Mouse (Mus musculus) left cerebral cortex, postnatal 4 days (tissue): ENCODE measurements around the gene Slc22a23. TPM values are rescaled to one million over a fixed set of nuclear protein-coding genes. Genes with fewer than 3 reads are reported as not detected.
A peak's percentile ranks its signal among the peaks of the same experiment; 100 is the strongest.

ENCODE experiments used
- DNase-seq: peaks from one replicate; pipeline ENCODE4 v3.0.0-alpha.2; 2022
- intact Hi-C: fragments of 180-260 bp; cut with DNase I; formaldehyde crosslinking; loops from one replicate; pipeline ENCODE4 v1.15.1; 2025
- total RNA-seq, 2 experiments: library from RNA; stranded (reverse); gene quantifications; 2 replicates each; pipeline ENCODE4 v1.2.3; 2021

Gene Slc22a23
- total RNA-seq, 2 experiments from 2014 or later = 78.6 to 83.1 TPM

DNA sequence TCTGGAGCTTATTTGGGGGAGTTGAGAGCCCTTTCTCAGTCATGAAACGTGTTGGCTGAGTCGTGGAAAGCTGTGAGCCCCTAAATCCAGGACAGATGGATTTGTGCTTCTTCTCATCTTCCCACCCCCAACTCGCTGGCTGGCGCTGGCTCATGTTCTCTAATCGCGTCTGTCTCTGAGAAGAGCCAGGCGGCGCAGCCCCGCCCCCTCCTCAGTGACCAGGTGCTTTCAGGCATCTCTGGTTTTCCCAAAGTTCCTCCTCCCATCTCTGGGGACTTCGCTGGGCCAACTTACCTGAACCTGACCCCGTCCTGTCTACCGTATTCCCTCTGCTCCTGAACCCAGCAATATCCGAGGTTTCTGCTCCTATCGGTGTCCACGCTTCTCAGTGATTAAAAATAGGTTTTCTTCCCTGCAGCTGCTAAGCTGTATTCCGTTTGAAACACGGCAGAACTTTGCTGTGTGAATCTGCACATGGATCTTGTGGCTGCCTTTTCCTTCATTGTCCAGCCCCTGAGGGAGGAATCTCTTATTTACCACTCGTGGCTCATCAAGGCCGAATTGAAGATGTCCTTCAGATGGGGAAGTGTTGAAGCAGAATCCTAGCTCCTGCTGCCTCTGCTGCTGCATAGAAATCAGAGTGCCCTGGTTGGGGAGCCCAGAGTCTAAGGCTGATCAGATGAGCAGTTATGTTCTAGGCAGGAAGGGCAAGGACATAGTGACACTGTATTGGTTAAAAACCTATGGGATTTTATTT lies 194.5 kb downstream of the Slc22a23 start:
- DNase-seq = peak; percentile 89
- intact Hi-C loops = no loop called here

DNA sequence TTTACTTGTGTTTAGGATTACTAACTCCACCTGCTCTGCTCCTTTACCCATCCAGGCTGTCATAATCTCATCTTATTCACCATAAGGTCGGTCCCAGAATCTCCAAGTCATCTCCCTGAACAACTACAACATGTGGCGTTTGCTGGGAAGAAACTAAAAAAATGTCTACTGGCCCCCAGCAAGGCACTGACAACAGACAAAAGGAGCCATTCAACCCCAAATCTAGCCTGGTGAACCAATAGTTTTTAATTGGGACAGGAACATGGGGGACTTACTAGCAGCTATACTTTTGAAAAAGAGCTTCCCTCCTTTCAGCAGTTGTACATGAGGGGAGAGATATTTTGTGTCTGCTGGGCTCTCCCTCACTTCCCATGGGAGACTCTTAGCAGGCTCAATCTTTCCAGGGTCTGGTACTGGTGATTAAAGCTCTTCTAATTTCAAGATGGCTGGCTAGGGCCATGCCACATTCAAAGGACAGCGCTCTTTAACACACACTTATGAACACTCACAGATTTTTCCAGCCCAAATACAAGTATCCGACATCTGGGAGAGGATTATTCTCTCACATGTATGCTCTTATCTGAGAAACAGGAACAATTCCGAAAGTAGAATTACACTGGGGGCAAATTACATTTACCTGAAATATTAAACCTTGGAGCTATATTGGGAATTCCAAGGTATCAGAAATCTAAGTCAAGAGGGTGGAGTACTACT lies 195.4 kb downstream of the Slc22a23 start:
- intact Hi-C loops = no loop called here
- DNase-seq = no peak

DNA sequence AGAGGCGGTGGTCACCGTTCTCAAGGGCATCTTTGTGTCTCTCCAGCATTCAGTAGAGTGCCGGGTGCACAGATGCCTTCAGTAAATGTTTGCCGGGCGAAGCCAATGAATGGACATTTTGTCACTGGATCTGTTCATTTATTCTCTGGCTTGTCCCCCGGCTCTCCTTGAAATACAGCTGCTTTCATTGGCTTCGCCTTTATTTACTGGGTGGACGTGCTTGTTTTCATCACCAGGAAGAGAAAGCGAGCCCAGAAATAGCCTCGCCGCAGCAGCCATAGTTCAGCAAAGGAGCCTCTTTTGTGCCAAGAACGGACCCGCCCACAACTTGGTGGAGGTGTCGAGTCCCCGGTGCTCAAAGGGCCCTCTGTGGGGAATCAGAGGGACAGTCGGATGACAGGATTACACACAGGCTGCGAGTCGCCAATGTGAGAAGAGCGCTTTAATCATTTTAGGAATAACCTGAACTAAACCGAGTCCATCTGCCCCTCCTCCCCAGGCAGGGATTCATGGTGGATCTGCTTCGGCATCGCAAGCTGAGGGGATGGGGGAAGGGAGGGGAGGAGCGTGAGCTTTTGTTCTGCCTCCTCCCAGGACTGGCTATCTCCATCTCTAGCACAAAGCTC lies 196.1 kb downstream of the Slc22a23 start:
- intact Hi-C loops = no loop called here

DNA sequence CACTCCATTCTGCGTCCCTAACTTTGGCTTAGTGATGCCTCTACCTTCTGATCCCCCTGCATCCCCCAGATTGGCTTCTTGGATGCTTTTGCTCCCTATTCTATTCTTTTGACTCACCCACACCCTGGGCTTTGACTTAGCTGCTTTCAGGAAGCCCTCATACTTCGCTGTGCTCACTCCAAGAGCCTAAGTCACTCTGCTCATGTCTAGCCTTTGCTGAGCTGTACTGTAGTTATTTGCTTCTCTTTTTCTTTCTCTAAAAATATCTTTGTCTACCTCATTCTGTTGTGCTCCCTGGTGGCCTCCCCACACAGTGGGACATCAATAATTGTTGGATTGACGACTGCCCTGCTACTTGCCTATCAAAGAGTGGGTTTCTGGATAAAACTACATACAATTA lies 196.8 kb downstream of the Slc22a23 start:
- intact Hi-C loops = no loop called here
- DNase-seq = no peak

More for the DNA sequence above, 196.1 kb downstream of the Slc22a23 start:
- DNase-seq = peak; percentile 87

DNA sequence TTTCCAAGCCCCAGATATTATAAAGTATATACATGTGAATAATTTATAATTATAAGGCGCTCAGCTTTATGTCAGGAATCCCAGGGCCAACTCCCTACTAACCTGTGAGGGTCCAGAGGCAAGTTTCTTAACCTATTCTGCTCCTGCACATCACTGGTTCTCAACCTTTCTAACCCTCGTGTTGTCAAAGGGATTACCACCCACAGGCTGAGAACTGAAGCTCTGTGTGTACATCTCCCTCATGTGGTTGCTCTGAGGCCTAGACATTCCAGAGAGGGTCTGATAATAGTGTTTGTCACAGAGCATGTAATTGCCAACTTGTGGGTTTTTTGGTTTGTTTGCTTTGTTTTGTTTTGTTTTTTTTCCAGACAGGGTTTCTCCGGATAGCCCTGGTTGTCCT lies 198.1 kb downstream of the Slc22a23 start:
- intact Hi-C loops = no loop called here
- no peak for DNase-seq

DNA sequence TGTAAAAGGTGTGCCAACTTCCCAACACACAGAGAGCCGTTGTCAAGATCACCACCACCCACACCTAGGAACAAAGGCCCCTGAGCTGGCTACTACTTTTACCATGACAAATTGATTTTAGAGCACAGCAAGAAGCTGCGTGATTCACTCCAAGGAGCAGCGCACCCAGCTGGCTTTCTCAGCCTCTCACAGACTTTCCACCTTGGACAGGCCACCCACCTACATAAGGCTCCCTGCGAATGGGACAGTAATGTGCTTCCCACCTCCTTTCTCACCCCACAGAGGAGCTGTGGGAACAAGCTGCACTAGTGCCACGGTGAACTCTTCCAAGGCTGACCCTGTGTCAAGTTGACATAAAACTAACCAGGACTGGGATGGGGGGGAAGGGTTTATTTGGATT lies 201.6 kb downstream of the Slc22a23 start:
- intact Hi-C loops = no loop called here
- DNase-seq = no peak

DNA sequence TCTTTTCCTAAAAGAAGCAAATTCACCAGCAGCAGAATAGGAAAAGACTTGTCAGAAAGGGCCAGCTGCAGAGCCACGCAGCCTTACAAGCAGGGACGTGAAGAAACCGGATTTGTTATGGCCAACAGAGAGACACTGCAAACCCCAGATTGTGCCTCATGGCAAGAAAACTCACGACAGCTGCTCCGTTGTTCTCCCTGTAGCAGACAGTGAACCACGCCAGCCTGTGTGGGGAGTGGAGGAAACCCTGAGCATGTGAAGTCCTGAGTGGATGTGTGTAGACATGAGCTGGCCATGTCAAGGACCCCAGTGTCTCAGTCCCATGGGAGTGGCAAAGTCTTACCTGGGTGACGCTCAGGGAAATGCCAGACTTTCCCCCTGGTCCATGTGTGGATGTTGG lies 208.4 kb downstream of the Slc22a23 start:
- intact Hi-C loops = no loop called here
- peak; percentile 80 for DNase-seq

DNA sequence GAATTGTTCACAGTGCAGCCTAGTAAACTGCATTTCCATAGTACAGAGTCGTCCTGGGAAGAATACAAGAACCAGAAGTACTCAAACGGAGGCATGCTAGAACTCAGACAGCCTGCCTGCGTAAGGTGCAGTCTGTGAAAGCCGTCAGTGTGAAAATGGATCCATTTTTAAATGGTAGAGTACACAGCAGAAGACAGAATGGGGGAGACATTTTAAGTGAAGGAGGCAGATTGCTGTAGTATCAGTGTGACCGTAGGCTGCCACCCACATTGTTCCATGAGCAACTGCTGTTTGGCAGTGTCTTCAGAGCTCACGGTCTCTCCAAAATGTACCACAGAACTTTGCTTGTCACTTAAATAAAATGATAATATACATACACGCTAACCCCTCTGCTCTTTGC lies 210.7 kb downstream of the Slc22a23 start:
- intact Hi-C loops = no loop called here
- DNase-seq = no peak

DNA sequence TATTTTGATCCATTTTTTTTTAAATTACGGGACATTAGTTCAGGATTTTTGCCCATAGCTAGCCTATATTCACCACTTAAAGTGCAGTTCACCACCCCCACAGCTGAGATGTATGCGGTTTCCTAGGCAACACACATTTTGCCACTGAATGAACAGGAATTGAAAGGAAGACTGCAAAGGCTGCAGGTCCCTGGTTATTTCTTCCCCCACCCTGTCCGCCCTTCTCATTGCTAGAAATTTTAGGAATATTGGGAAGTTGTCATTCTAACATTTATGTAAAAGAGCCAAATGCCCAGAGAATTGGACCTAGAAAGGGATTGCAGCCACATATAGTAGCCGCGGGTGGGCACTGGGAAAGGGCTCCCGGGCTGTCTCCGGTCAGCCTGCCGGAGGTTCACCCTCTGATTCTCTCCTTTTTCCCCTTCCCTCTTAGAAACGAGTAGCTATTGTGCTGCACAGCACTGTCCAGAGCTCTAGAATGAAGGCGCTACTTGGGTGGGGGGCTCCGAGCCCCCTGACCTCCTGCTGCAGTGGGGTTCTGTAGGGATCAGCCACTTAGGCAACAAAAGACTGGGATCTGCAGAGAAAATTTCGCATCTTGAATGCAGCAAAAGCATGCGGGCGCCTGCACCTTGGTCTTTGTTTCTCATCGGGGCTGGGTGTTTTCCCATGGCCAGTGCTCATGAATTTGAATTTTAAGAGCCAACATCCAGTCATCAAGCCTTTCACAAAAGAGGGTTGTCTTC lies 211.5 kb downstream of the Slc22a23 start:
- intact Hi-C loops = loop anchor here (2.0 kb wide), 1 partner anchor 21 kb away; no protein-coding TSS in a partner anchor
- no peak for DNase-seq

DNA sequence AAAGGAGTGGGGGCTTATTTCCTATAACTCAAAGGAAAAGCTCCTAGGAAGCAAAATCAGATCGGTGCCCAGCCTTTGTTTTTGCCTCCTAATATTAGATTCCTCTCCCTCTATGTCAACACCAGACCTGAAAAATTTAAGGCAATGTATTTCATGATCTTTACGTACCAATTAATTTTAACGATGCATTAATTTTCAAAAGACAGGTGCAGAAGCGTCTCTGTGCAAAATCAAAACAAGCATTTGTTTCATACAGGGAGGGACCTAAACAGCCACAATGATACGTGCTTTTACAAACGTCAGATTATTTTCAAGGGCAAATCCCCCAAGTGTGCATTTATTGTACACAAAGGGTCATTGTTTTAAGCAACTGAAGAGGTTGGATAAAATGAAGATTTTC lies 212.1 kb downstream of the Slc22a23 start:
- intact Hi-C loops = loop anchor here (2.0 kb wide), 1 partner anchor 22 kb away; no protein-coding TSS in a partner anchor
- no peak for DNase-seq

DNA sequence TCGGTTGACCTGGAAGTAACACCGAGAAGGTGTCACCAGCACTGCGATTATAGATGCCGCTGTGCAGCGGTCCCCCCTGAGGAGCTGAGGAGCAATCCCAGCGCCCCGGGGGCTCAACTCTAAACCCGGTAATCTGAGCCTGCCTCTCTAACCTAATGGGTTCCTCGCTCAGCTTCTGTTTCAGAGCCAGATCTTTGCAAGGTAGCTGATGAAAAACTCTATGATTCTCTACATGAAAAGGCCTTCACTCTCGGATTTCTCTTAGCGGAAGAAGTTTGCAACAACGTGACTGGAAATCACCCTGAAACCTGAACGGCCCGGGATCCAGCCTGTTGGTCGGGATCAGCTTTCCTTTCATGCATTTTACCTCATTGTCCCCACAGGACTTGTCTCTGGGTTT lies 212.7 kb downstream of the Slc22a23 start:
- DNase-seq = no peak
- intact Hi-C loops = loop anchor here (2.0 kb wide), 1 partner anchor 23 kb away; no protein-coding TSS in a partner anchor

DNA sequence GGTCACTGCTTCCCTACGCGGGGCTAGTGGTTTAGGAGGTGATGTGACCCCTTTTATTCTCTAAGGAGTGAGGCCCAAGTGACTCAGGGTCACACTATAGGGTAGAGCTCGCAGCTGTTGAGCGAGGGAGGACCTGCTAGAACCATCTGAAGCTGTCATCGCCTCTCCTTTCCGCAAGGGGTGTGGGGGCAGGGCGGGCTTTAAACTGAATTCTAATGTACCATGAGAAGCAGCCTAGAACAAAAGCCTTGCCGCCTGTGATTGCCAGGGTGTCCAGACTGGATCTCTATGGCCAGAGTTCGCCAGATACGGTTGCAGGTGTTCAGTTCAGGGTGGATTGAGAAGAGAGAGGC lies 213.3 kb downstream of the Slc22a23 start:
- DNase-seq = peak; percentile 93
- intact Hi-C loops = loop anchor here (2.0 kb wide), 1 partner anchor 23 kb away; no protein-coding TSS in a partner anchor

DNA sequence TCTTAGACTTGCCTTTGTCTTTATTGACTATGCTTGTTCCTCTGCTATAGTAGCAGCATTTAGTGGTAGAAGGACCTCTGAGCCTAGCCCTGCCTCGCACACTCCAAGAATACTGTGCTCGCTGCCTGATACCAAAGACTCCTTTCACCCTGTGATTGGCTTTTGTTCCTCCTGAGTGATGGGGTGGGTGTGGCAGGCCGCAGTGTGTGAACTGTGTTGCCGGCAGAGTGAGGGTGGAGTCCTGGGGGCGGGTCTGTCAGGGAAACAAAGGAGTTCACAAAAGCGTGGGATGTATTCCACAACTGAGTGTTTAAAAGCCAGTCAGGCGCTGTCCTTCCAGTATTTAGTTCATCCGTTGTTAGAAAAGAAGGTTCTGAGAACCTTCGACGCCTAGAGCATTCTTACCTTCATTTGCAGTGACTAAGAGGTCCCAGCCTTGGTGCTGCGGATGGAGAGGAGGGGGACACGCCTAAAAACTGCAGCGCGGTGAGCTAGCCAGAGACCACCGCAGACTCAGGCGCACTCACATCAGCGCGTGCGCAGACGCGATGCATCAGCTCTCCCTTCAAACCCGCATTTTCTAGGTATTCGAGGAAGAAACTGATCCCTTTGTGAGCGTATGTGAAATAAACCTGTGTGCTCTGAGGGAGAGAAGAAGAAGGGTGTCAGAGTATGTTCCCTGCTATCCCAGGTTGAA lies 213.8 kb downstream of the Slc22a23 start:
- intact Hi-C loops = no loop called here
- peak; percentile 84 for DNase-seq

DNA sequence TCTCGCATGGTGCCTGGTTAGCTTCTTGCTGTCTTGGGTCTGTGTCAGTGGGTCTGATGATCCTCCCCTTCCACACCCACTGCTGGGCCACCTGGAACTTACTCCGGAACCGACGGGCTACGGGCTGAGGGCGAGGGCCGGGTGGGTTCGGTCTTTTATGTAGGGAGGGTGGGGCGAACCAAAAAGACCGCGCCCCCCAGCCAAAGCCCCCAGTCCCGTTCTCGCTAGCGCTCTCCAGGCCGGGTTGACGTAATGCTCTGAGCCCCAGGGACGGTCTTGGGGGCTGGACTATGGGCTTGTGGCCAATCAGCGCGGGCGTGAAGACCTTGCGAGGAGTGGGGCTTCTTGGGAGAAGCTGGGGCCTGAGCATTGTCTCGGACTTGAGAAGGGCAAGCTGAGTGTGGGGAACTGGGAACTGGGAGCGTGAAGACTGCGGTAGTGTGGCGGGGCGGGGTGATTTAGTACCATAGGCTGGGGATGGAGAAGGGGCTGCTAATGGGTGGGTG lies 214.7 kb downstream of the Slc22a23 start, which contains the start of gene Tubb2b:
Tubb2b (minus strand) TSS at position 241 of the 506 bp plus-strand sequence.
- peak; percentile 98 for DNase-seq
- intact Hi-C loops = no loop called here

DNA sequence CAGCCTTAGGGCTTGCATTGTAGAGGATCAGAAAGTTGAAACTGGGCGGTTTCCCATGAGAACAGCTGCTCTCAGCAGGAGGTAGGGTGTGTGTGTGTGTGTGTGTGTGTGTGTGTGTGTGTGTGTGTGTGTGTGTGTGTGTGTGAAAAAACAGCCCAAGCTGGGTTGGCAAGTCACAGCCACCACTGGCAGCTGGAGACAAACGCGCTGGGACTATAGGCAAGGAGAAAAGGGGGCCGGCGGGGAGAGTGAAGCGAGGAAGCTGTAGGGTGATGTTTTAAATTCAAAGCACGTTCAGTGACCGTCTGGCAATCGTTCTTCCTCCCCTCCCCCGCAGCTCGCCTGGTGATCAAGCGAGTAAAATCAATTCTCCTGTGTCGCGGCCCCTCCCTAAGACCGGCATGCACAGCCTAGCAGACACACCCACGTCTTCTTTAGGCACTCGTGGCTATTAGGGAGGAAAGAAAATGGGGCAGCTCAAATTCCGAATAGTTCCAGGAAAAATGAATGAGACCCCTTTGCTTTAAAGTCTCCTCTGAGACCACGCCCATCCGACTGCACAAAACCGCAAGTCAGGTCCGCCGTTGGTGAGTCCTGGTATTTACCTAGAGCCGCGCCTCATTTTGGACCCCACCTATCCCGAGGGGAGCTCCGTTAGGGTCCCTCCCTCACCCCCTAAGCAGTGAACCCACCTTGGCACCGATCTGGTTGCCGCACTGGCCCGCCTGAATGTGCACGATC lies 215.3 kb downstream of the Slc22a23 start:
- intact Hi-C loops = loop anchor here (2.0 kb wide), 1 partner anchor 53 kb away; no protein-coding TSS in a partner anchor
- DNase-seq = peak; percentile 78
